Mouse (Mus musculus): ENCODE measurements around the gene Olfr62.
A peak's percentile ranks its signal among the peaks of the same experiment; 100 is the strongest.

Gene Olfr62

DNA sequence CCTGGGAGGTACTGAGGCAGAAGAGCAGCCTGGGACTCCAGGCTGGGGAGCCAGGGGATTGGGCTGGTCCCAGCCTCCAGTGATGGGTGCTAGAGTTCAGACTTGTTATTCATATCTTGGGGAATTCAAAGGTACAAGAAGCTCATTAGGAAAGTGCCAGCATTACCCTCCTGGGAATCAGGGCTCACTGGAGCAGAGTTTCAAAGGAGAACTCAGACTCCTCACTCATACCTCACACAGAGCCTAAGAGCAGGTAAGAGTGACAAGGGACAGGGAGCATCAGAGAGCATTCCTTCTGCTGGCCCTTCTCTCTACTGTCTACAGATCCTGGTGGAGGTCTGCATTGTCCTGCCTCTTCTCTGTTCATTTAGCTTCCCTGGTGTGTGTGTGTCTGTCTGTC lies at the start of gene Olfr62:
Olfr62 (plus strand) TSS at position 301 of the 400 bp plus-strand sequence.
- no peak for DNase-seq (ENCODE audit: low read depth, low spot score)

DNA sequence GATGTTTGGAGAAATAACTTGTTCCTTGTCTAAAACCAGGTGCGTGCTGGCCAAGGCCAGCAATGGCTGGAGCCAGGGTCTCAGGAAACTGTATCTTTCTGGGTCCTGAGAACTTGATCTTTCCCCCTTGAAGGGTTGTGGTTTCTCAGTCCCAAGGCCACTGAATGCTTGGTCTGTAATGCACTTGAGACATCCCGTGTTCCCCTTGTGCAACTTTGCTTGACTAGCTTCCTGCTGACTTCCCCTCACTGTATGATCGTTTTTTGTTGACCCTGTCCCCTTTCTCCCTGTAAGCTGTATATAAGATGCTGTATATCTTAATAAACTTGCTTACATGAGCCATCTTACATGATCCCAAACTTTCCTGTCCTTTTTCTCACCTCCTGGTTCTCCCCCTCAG lies 48.9 kb upstream of the Olfr62 start:
- no peak for DNase-seq (ENCODE audit: low read depth, low spot score)

DNA sequence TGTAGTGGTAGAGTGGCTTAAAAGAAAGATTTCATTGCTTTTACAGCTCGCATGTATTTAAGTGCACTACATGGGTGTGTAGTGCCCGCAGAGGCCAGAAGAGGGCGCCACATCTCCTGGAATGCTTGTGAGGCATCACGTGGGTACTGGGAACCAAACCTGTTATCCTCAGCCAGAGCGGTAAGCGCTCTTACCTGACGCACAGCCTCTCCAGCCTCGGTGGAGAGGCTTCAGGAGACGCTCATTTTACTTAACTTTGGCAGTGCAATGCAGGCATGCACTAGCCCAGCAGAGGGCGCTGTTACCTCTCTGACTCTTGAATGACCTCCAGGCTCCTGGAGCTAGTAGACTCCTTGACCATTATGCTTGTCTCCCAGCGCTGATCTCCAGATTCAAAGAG lies 46.1 kb upstream of the Olfr62 start:
- peak; percentile 33 for DNase-seq (ENCODE audit: low read depth, low spot score)

DNA sequence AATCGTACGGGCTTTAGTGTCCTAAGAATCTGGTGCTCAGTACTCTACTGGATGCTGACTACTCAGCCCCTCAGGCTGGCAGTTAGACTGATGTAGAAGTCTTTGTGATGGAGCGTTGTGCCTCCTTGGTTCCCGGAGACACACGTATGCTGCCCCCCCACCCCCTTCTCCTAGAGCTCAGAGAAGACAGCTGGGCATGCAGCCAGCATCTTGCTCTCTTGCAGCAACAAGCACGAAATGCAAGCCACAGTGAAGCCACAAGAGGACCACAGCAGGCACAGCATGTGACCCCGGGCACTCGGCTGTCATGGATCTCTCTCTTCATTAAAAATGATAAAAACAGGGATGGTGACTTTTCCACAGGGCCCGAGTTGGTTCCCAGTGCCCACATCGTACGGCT lies 43.3 kb upstream of the Olfr62 start:
- no peak for DNase-seq (ENCODE audit: low read depth, low spot score)

DNA sequence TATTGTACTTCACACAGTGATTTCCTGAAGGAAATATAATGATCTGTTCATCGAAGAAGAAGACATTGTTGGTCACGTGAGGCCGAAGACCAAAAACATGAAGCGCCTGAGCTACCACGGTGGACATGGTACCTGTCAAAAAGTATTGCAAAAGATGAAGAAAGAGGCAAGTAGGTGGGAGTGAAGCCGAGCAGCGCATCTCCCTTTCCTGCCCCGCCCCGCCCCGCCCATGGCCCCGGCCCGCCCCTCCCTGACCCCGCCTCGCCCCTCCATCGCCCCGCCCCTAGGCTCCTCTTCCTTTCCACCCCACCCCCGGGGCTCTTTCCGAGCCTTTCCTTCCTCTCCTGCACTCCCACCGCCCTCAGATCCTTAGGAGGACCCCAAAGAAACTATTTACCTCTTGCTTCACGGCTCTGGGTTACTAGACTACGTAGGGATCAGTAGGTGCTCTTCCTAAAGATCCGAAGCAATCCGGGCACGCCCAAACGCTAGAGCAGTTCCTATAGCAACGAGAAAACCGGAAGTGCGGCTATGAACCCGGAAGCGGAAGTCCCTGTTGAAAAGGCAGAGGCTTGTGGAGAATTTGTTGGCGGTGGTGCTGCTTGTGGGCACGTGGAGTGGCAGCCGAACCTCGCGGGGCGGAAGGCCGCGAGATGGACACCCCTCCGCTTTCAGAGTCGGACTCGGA lies 38.3 kb upstream of the Olfr62 start, which contains the start of the genes Cfap57 and Ebna1bp2:
Cfap57 (minus strand) TSS at position 499 of the 688 bp plus-strand sequence.
Ebna1bp2 (plus strand) TSS at position 521 of the 688 bp plus-strand sequence.
- peak; percentile 94 for DNase-seq (ENCODE audit: low read depth, low spot score)

DNA sequence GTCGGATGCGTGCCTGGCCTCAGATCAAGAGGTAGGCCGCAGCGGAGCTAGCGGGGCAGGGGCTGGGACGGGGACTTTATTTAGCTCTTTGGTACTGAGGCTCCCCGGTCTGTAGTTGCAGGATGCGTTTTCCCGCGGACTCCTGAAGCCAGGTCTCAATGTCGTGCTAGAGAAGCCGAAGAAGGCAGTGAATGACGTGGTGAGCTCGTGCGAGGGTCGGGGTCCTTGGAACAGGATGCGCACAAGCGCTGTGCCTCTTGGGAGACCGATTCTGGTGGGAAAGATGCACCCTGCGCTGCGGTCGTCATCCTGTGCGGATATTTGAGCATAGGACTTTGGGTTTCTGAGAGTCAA lies 37.8 kb upstream of the Olfr62 start:
- no peak for DNase-seq (ENCODE audit: low read depth, low spot score)

DNA sequence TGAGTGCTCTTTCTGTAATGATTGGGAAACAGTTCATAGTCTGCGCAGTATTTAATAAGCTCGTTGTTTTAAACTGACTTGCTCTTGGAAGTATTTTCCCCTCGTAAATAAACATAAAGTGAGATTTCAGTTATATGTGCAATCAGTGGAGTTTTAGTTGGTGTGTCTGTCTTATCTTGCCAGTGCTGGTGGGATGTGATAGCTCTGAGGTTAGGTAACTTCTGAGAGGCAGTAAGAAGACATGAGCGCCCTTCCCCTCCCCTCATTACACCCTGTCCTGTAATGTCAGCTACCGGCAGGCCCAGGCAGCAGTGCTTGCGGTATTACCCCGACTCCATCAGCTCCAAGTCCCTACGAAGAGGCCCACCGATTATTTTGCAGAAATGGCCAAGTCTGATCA lies 37.0 kb upstream of the Olfr62 start:
- no peak for DNase-seq (ENCODE audit: low read depth, low spot score)

DNA sequence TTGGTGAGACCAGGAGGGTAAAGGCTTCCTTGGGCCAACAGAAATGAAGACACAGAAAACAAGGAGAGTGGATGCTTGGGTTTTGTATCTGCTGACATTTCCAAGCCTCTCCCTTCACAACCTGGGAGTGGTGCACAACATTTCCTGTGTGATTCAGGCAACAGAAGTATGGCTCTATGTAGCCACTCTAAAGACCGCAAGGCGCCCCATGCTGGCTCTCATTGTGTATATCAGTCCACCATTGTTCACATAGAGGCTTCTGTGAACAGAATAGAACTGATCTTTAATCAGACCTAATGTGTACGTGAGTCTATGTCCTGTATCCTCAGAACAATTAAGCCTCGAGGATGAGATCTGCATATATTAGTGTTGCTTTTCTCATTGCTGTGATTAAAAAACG lies 28.5 kb upstream of the Olfr62 start:
- DNase-seq (ENCODE audit: low read depth, low spot score): no peak

DNA sequence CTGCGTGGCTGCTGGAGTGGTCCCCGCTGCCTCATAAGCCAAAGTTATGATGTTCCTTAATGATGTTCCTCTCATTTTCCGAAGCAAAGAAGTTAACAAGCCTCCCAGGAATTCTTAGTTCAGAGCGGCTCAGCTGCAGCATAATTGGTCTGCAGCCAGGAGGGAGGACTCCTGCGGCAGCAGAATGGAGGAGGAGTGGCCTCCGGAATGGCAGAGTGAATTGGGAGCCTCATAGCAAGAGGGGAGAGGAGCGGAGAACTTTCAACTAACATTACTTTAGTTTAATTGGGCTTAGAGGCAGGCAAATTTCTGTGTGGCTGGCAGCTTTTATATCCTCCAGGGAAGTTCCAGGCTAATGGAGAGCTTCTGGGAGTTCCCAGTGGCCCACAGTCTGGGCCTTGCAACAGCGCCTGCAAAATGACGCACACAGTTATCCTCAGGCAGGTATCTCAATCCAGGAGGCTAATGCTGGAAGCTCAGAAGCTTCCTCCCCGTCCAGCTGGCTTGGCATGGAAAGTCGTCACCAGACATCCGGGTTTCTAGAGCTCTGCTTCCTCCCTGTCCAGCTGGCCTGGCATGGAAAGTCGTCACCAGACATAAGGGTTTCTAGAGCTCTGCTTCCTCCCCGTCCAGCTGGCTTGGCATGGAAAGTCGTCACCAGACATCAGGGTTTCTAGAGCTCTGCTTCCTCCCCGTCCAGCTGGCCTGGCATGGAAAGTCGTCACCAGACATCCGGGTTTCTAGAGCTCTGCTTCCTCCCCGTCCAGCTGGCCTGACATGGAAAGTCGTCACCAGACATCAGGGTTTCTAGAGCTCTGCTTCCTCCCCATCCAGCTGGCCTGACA lies 16.2 kb upstream of the Olfr62 start:
- no peak for DNase-seq (ENCODE audit: low read depth, low spot score)

DNA sequence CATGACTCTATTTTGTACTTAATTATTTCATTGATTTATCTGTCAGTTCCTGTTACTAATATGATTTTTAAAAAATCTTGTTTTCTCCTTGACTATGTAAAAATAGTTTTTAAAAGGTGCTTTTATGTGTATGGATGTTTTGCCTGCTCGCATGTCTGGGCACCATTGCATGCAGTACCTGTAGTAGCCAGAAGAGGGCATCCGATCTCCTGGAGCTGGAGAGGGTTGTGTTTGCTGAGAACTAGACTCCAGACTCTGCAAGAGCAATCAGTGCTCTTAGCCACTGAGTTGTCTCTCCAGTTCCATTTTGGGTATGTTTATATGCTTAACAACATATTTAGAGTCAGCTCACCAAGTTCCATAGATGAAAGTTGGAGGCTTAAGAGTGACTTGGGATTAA lies 13.5 kb upstream of the Olfr62 start:
- peak; percentile 68 for DNase-seq (ENCODE audit: low read depth, low spot score)

DNA sequence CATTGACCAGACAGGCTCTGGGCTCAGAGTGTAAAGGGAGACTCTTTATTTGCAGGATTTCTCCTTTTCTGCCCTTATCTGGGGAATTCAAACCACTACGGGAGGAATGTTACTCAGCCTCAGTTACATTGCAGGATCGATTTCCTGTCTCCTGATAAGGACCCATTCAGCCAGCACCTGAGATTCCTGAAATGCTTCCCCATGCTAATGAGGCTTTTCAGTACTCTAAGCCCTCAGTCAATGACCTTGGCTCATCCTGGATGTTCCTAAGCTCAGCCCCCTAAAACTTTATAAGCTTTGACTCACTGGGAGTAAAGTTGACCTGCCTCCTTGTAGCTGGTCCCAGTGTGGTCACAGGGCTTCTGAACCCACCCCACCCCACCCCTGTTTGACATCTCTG lies 28.3 kb downstream of the Olfr62 start:
- DNase-seq (ENCODE audit: low read depth, low spot score): no peak

DNA sequence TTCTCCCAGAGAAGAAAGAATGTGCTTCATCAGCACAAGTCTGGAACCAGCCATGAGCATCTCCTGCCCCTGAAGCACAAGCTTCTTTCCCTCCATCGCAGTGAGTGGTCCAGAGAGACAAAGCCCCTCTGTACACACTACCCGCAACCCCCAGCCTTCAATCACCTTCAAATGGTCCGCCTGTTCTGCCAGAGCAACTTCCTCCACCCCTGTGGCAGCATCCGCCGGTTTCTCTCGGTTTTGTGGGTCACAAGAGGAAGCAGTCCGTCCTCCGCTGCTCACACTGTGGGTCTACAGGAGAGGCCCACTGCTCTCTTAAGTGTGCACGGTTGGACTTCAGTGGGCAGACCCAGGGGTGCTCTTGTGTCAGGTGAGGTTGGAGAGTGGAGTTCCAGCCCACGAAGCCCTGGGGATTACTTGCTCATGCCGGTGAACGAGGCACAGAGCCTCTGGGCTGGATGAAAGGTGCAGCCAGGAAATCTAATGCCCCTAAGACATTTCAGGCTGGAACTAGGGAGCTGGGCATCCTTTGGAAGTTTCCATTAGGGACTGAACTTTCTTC lies 33.7 kb downstream of the Olfr62 start, which contains the start of gene Olfr1342:
Olfr1342 (minus strand) TSS at position 345 of the 562 bp plus-strand sequence.
- DNase-seq (ENCODE audit: low read depth, low spot score): no peak

DNA sequence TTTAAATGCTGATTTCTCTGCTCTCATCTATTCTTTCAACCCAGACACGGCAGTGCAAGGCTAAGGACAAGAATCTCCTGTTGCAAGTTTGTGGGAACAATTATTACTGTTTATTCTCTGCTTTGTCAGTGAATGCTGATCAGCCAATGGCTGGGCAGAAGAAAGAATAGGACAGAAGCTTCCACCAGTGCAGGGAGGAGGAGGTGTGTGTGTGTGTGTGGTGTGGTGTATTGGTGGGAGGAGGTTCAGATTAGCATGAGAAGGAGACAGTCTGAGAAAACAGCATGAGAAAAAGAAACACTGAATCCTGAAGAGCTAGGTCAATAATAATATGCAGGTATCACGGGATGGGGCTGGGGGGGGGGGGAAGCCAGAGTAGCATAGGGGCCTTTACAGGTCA lies 35.1 kb downstream of the Olfr62 start:
- no peak for DNase-seq (ENCODE audit: low read depth, low spot score)

DNA sequence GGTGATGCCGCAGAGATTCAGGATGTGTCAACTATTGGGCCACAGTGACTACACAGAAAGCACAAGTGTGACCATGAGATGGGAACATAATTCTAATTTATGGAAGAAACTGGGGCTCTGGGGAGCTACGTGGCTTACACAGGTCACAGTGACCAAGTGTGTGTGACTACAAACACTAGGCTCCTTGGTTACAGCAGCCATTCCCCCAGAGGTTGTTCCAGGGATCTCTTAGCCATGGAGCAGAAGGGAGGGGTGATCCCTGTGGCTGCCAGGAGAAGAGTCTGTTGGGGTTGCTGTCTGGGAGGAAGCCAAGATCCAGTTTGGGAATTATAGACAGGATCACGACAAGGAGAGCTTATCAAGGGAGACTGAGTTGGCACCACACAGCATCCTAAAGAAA lies 44.5 kb downstream of the Olfr62 start, which contains the start of gene Olfr1341:
Olfr1341 (plus strand) TSS at position 301 of the 400 bp plus-strand sequence.
- no peak for DNase-seq (ENCODE audit: low read depth, low spot score)

DNA sequence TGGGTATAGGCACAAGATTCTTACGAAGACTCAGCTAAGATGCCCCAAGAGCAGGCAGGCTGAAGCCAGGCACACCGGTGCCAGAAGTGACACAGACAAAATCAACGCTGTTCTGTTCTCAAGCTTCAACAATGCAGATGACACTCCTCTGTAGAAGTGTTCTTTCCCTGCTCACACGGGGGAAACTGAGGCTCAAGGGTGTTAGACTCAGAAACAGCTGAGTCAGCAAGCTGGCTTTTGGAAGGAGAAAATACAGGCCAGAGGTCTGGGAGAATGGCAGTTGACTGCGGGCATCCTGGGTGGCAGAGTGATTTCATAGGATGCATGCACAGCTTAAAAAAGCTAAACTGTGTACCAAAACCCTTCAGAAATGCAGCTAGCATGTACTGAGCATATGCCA lies 49.3 kb downstream of the Olfr62 start:
- DNase-seq (ENCODE audit: low read depth, low spot score): no peak

DNA sequence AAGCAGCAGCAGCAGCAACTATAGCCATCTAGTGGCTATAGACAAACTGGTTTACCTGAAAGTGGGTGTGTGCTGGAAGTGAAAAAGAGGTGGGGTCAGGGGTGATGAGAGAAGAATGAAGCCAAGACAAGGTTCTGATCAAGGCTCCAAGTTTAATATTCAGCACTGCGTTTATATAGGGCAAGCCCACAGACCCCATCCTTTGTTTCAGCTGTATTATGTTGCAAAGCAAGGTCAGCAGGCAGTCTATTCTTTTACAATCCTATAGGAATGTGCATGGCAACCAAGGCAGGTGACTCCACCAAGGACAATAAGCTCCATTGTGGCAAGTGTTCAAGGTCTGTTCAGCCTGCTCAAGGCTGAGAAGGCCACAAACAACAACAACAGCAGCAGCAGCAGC lies 52.9 kb downstream of the Olfr62 start:
- no peak for DNase-seq (ENCODE audit: low read depth, low spot score)
